Mouse (Mus musculus) kidney, postnatal 25 days (tissue): ENCODE results near the gene Olfr721-ps1.
A peak's percentile ranks its signal among the peaks of the same experiment; 100 is the strongest.

Experiments
- DNase-seq, 2 experiments: peaks; one replicate each; pipeline ENCODE4 v3.0.0; 2021; ENCODE audit warnings: mixed read lengths in 2 of 2

Olfr721-ps1 gene

GRCm38 (mm10) chr14:14400998-14401397 is at the start of gene Olfr721-ps1:
Olfr721-ps1 (plus strand) TSS chr14:14401298.
- no peak for DNase-seq

DNA sequence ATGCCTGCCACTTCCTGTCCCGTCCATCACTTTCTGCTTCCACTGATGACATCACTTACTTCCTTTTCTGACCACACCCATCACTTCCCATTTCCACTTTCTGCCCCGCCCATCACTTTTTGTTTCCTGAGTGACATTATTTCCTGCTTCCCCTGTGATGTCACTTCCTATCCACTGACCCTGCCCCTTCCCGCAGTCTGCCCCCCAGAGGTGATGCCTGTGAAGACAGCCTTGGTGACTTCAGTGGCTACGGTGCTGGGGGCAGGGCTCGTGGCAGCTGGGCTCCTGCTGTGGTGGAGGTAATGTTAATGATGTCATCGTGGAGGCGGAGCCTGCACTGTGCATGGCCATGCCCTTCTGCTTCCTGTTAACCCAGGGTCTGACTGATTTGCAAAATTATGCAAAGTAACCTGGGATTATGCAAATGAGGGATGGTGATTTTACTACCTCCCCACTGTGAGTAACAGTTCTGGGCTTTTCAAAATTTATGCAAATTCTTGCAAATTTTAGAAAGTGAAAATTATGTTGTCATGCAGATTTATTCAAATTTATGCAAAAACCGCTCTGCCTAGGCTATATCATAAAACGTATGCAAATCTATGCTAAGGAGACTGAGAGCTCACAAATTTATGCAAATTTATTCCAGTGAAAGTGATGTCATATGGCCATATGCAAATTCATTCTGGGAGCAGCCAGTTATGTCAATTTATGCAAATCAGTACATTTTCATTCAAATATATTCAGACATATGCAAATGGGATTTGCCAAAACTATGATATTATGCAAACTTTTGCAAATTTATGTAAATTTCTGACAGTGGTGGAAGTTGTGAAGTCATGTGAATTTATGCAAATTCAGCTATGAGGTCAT is 49.1 kb upstream of the Olfr721-ps1 start:
- peak in 1 of 2 experiments; percentile 27 for DNase-seq

- DNase-seq = no peak
Observed at GRCm38 (mm10) chr14:14352606-14353005, 48.5 kb upstream of the Olfr721-ps1 start.

DNA sequence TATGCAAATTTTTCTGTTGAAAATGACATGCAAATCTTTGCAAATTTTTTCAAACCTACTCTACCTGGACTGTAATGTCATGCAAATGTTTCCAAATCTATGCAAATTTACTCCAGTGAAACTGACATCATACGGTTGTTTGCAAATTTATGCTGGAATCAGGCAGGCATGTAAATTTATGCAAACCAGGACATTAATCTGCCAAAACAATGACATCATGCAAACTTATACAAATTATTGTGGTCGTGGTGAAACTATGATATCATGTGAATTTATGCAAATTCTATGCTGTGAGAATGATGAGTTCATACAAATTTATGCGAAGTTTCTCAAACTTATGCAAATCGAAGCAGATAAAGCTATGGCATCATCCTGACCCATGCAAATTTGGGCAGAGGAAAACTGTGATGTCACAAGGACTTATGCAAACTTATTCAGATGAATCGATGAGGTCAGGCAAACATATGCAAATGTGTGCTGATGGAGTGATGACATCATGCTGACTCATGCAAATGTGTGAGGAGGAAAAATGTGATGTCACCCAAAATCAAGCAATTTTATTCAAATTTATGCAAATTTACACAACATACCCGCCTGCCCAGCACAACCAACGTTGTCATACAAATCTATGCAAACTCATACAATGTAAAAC is 47.9 kb upstream of the Olfr721-ps1 start:
- DNase-seq = no peak

DNA sequence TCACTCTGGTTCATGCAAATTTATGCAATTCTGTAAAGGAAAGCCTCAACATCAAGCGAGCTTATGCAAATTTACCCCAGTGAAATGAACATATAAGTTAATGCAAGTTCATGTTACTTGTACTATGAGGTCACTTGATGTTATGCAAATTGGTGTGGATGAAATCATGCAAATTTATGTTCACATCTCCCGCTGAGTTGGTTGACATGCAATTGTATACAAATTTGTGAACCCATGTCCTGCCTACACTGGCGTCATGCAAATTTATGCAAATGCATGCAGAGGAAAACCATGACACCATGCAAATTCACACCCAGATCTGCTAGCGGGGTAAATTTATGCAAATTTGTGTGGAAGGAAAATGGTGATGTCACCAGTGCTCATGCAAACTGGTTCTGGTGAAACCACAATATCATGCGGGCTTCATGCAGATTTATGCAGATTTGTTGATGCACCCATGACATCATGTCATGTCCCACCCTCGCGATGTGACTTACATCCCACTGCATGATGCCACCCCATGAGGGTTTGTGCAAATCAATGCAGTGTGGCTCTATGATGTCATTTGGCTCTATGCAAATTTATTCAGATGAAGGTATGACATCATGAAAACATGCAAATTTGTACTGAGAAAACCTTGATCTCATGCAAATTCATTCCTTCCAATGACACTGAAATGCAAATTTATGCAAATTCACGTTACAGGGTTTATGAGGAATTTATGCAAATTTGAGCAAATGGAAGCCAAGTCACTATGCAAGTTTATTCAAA is 47.2 kb upstream of the Olfr721-ps1 start:
- no peak for DNase-seq

- DNase-seq = no peak
Observed at GRCm38 (mm10) chr14:14354511-14355359, 46.4 kb upstream of the Olfr721-ps1 start.

DNA sequence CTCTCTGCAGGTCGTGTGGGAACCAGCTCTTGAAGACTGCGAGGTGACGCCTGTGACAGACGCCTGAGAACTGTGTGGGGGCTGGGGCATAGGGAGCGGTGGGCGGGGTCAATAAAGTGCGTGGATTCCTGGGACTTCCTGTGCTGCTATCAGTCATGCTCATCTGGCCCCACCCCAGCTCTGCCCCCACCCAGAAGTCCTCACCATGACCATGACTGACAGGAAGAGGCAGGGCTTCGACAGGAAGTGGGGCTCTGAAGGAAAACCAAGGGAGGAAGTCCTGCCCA is 45.8 kb upstream of the Olfr721-ps1 start:
- no peak for DNase-seq

GRCm38 (mm10) chr14:14395535-14395934 is 5.6 kb upstream of the Olfr721-ps1 start:
- no peak for DNase-seq

DNA sequence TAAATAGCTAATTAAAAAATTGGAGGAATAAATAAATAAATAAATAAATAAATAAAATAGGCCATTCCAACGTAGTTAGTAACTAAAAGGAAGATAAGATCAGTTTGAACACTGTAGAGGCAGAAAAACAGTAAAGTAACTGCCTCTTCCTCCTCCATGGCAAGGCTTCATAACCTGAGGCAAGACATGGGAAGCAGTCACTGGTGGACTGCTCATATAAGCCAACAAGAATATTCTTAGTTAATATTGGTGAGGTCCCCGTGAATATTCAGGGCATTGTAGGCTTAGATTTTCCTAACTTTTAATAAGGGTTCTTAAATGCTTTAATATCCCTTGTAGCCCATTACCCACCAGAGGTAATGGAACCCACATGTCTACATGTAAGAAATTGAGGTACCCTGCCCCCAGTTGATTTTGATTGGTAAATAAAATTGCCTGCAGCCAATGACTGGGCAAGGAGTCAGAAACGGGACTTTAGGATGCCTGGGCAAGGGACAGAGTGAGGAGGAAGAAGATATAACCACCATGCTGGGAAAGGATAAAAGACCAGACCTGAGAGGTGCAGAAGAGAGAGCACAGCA is 35.1 kb downstream of the Olfr721-ps1 start:
- DNase-seq = no peak
